Mouse (Mus musculus) embryonic facial prominence, embryonic 11.5 days (tissue): ENCODE data around the gene Tbc1d22b. TPM values are rescaled to one million over a fixed set of nuclear protein-coding genes. Genes with fewer than 3 reads are reported as not detected.

Experiments used
- ATAC-seq: fragments of 200-750 bp; cut with Nextera tagmentation; replicated peaks from 2 replicates; pipeline ENCODE4 v1.8.0; 2017; ENCODE audit warnings: low read depth; ENCODE audit not compliant: insufficient number of reproducible peaks, low FRiP score, low TSS enrichment
- DNase-seq: peaks from one replicate; pipeline ENCODE4 v3.0.0-alpha.2; 2015; ENCODE audit warnings: low spot score
- H3K27ac ChIP-seq: fragments of 300-500 bp; sonication (generic); replicated peaks from 2 replicates; pipeline ENCODE4 v1.5.1; 2014; ENCODE audit warnings: mild to moderate bottlenecking, low read depth, low read length, control low read depth
- H3K27me3 ChIP-seq: fragments of 300-500 bp; sonication (generic); 2 replicates; pipeline ENCODE4 v1.6.1; 2014; ENCODE audit warnings: mild to moderate bottlenecking, low read length, moderate library complexity, mixed read lengths; ENCODE audit not compliant: control insufficient read depth, insufficient read depth
- H3K36me3 ChIP-seq: fragments of 300-500 bp; sonication (generic); replicated peaks from 2 replicates; pipeline ENCODE4 v1.6.1; 2014; ENCODE audit warnings: low read depth, mild to moderate bottlenecking, low read length, moderate library complexity, mixed read lengths; ENCODE audit not compliant: control insufficient read depth, insufficient read depth
- H3K4me1 ChIP-seq: fragments of 300-500 bp; sonication (generic); 2 replicates; pipeline ENCODE4 v1.6.1; 2014; ENCODE audit warnings: low read length, mixed read lengths; ENCODE audit not compliant: control insufficient read depth, insufficient read depth
- H3K4me2 ChIP-seq: fragments of 300-500 bp; sonication (generic); 2 replicates; pipeline ENCODE4 v1.6.1; 2014; ENCODE audit warnings: low read depth, mild to moderate bottlenecking, control low read depth, low read length, moderate library complexity
- H3K4me3 ChIP-seq: fragments of 300-500 bp; sonication (generic); 2 replicates; pipeline ENCODE4 v1.5.1; 2014; ENCODE audit warnings: low read depth, low read length, control low read depth
- H3K9ac ChIP-seq: fragments of 300-500 bp; sonication (generic); replicated peaks from 2 replicates; pipeline ENCODE4 v1.6.1; 2014; ENCODE audit warnings: mild to moderate bottlenecking, control low read depth, low read length
- H3K9me3 ChIP-seq: fragments of 300-500 bp; sonication (generic); replicated peaks from 2 replicates; pipeline ENCODE4 v1.6.1; 2016; ENCODE audit warnings: mild to moderate bottlenecking, low read length, inconsistent platforms, mixed read lengths; ENCODE audit not compliant: control insufficient read depth
- WGBS: fragments of 180-500 bp; shearing (Covaris S2); extraction: QIAGEN DNeasy Blood & Tissue Kit; methylation state at CpG from one replicate; pipeline ENCODE4 v1.1.7; 2014; 5-methylcytosine and 5-hydroxymethylcytosine counted together
- polyA plus RNA-seq: library from polyadenylated mRNA; unstranded; fragments of >200 nt; fragmentation: Nextera tagmentation; extraction: Ambion mirVana; gene quantifications from 2 replicates; pipeline ENCODE4 v1.2.1, GENCODE M21; 2014

Tbc1d22b gene
- polyA plus RNA-seq, 1 experiment from 2014 or later: 16.7 TPM

- Histone ChIP-seq H3K9ac (no peak overlapping the region), H3K27me3 (no peaks in the 10 kb centered on the region), H3K27ac (no peak overlapping the region), H3K4me2 (no peak overlapping the region), H3K4me1 (no peaks in the 10 kb centered on the region), H3K9me3 (no peaks in the 10 kb centered on the region), H3K36me3 (no peaks in the 10 kb centered on the region), H3K4me3 (no peak overlapping the region)
- no peak for DNase-seq
- WGBS: 74% methylated on average over 9 of the region's 9 CpGs
- no peak for ATAC-seq
Observed at GRCm38 (mm10) chr17:29531278-29531677, 18.3 kb upstream of the Tbc1d22b start.

GRCm38 (mm10) chr17:29531757-29532384 lies 17.7 kb upstream of the Tbc1d22b start:
- H3K9me3 ChIP-seq: no peaks in the 10 kb centered on the region
- WGBS: 78% methylated on average over 10 of the region's 10 CpGs
- ATAC-seq: no peak
- H3K4me3 ChIP-seq: no peak overlapping the region
- no peaks in the 10 kb centered on the region for H3K27me3 ChIP-seq
- H3K27ac ChIP-seq: no peak overlapping the region
- no peaks in the 10 kb centered on the region for H3K4me1 ChIP-seq
- no peak overlapping the region for H3K4me2 ChIP-seq
- H3K36me3 ChIP-seq: no peaks in the 10 kb centered on the region
- no peak overlapping the region for H3K9ac ChIP-seq
- no peak for DNase-seq

GRCm38 (mm10) chr17:29533866-29534265 lies 15.7 kb upstream of the Tbc1d22b start:
- H3K9me3 ChIP-seq: no peaks in the 10 kb centered on the region
- H3K27ac ChIP-seq: no peak overlapping the region
- no peaks in the 10 kb centered on the region for H3K4me1 ChIP-seq
- ATAC-seq (no peak), DNase-seq (no peak)
- no peaks in the 10 kb centered on the region for H3K36me3 ChIP-seq
- H3K27me3 ChIP-seq: no peaks in the 10 kb centered on the region
- no peak overlapping the region for H3K4me3 ChIP-seq
- H3K9ac ChIP-seq: no peak overlapping the region
- H3K4me2 ChIP-seq: no peak overlapping the region
- 89% methylated on average over 11 of the region's 11 CpGs for WGBS

GRCm38 (mm10) chr17:29540426-29540825 lies 9.2 kb upstream of the Tbc1d22b start:
- Histone ChIP-seq H3K27me3 (no peaks in the 10 kb centered on the region), H3K4me2 (no peak overlapping the region), H3K9ac (no peak overlapping the region), H3K4me1 (no peaks in the 10 kb centered on the region), H3K36me3 (no peaks in the 10 kb centered on the region), H3K4me3 (no peak overlapping the region), H3K9me3 (no peaks in the 10 kb centered on the region), H3K27ac (no peak overlapping the region)
- no peak for ATAC-seq
- DNase-seq: no peak
- WGBS: 78% methylated on average over 8 of the region's 8 CpGs

- Histone ChIP-seq H3K4me1 (no peaks in the 10 kb centered on the region), H3K4me3 (no peak overlapping the region), H3K9ac (no peak overlapping the region), H3K36me3 (no peaks in the 10 kb centered on the region), H3K27me3 (no peaks in the 10 kb centered on the region), H3K9me3 (no peaks in the 10 kb centered on the region), H3K4me2 (no peak overlapping the region), H3K27ac (no peak overlapping the region)
- ATAC-seq: no peak
- DNase-seq: no peak
- 82% methylated on average over 14 of the region's 14 CpGs for WGBS
Observed at GRCm38 (mm10) chr17:29541419-29541818, 8.2 kb upstream of the Tbc1d22b start.

GRCm38 (mm10) chr17:29542831-29543690 lies 6.5 kb upstream of the Tbc1d22b start:
- H3K9me3 ChIP-seq: no peaks in the 10 kb centered on the region
- DNase-seq (no peak), ATAC-seq (no peak)
- no peak overlapping the region for H3K9ac ChIP-seq
- no peak overlapping the region for H3K4me2 ChIP-seq
- H3K27ac ChIP-seq: no peak overlapping the region
- H3K27me3 ChIP-seq: no peaks in the 10 kb centered on the region
- 86% methylated on average over 19 of the region's 19 CpGs for WGBS
- H3K4me3 ChIP-seq: no peak overlapping the region
- no peaks in the 10 kb centered on the region for H3K36me3 ChIP-seq
- H3K4me1 ChIP-seq: no peaks in the 10 kb centered on the region

GRCm38 (mm10) chr17:29544064-29544463 lies 5.5 kb upstream of the Tbc1d22b start:
- no peak overlapping the region for H3K9ac ChIP-seq

GRCm38 (mm10) chr17:29545241-29545640 lies 4.3 kb upstream of the Tbc1d22b start:
- DNase-seq (no peak), ATAC-seq (no peak)
- Histone ChIP-seq H3K9ac (no peak overlapping the region), H3K4me2 (no peak overlapping the region), H3K9me3 (no peaks in the 10 kb centered on the region), H3K27me3 (no peaks in the 10 kb centered on the region), H3K27ac (no peak overlapping the region), H3K4me3 (no peak overlapping the region), H3K4me1 (no peaks in the 10 kb centered on the region; the same call in 1 of the 2 replicates), H3K36me3 (no peaks in the 10 kb centered on the region)
- 96% methylated on average over 5 of the region's 5 CpGs for WGBS

More at GRCm38 (mm10) chr17:29544064-29544463, 5.5 kb upstream of the Tbc1d22b start:
- Histone ChIP-seq H3K4me2 (no peak overlapping the region), H3K4me3 (no peak overlapping the region), H3K9me3 (no peaks in the 10 kb centered on the region), H3K27me3 (no peaks in the 10 kb centered on the region), H3K4me1 (no peaks in the 10 kb centered on the region), H3K27ac (no peak overlapping the region), H3K36me3 (no peaks in the 10 kb centered on the region)
- ATAC-seq (no peak), DNase-seq (no peak)
- 79% methylated on average over 2 of the region's 2 CpGs for WGBS
